Mouse (Mus musculus) liver, embryonic 12.5 days (tissue): ENCODE measurements around the gene Cep112. TPM values are rescaled to one million over a fixed set of nuclear protein-coding genes. Genes with fewer than 3 reads are reported as not detected.
A peak's percentile ranks its signal among the peaks of the same experiment; 100 is the strongest.

Experiments
- ATAC-seq: fragments of 200-750 bp; cut with Nextera tagmentation; 2 replicates; pipeline ENCODE4 v1.8.0; 2017; ENCODE audit warnings: moderate number of reproducible peaks, mild to moderate bottlenecking, moderate library complexity
- H3K27ac ChIP-seq: fragments of 300-500 bp; sonication (generic); 2 replicates; pipeline ENCODE4 v1.5.1; 2016; ENCODE audit warnings: mild to moderate bottlenecking
- H3K27me3 ChIP-seq: fragments of 300-500 bp; sonication (generic); replicated peaks from 2 replicates; pipeline ENCODE4 v1.6.1; 2016; ENCODE audit warnings: mild to moderate bottlenecking, moderate library complexity
- H3K36me3 ChIP-seq: fragments of 300-500 bp; sonication (generic); 2 replicates; pipeline ENCODE4 v1.6.1; 2016; ENCODE audit warnings: mild to moderate bottlenecking, moderate library complexity
- H3K4me1 ChIP-seq: fragments of 300-500 bp; sonication (generic); 2 replicates; pipeline ENCODE4 v1.6.1; 2016
- H3K4me2 ChIP-seq: fragments of 300-500 bp; sonication (generic); 2 replicates; pipeline ENCODE4 v1.6.1; 2016; ENCODE audit warnings: mild to moderate bottlenecking, moderate library complexity
- H3K4me3 ChIP-seq: fragments of 300-500 bp; sonication (generic); 2 replicates; pipeline ENCODE4 v1.5.1; 2016; ENCODE audit warnings: mild to moderate bottlenecking, moderate library complexity
- H3K9ac ChIP-seq: fragments of 300-500 bp; sonication (generic); 2 replicates; pipeline ENCODE4 v1.6.1; 2016; ENCODE audit warnings: mild to moderate bottlenecking, moderate library complexity
- H3K9me3 ChIP-seq: fragments of 300-500 bp; sonication (generic); replicated peaks from 2 replicates; pipeline ENCODE4 v1.6.1; 2016; ENCODE audit warnings: mild to moderate bottlenecking, moderate library complexity
- WGBS: fragments of 180-500 bp; shearing (Covaris S2); methylation state at CpG from one replicate; pipeline ENCODE4 v1.1.7; 2016; ENCODE audit not compliant: insufficient replicate concordance; 5-methylcytosine and 5-hydroxymethylcytosine counted together
- polyA plus RNA-seq: library from polyadenylated mRNA; unstranded; fragments of >200 nt; fragmentation: Nextera tagmentation; extraction: Ambion mirVana; gene quantifications from 2 replicates; pipeline ENCODE4 v1.2.1, GENCODE M21; 2016

The Cep112 gene
- polyA plus RNA-seq: 2.7 and 2.8 TPM in 2 replicates

DNA sequence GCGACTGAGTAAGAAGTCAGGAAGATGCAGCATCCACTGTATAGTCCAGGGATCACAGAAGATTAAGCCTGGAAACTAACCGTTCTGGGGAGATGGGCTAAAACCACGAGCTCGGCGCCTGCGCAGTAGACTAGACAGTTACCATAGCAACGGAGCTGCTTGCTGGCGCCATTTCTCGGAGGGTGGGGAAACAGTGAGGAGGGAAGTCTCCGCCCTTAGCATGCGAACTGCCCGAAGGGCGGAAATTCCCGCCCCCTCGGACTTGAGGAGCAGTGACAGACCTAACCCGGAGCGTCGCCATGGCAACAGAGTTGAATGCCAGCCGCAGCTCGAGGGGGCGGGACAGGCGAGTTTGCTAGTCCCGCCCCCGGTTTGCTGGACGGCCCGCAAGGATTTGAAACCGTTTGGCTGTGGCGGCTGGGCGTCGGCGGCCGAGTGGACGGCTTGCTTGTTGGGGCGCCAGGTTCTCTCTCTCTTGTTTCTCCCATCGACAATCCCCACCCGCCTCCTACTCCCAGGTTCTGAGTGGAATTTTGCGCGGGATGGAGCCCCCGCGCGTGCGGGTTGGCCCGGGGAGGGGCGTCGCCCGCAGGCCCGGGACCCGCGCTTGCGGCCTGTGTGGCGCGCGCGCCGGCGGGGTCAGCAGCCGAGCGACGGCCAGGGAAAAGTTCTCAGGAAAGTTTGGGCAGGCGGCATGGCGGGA is at the start of gene Cep112:
TSS of gene Cep112 (plus strand) at position 304 of the 703 bp plus-strand sequence.
- peak; percentile 95 for ATAC-seq
- Histone ChIP-seq H3K27me3 (peaks cover 43% of the 10 kb centered on the region), H3K9ac (peak within 1 kb of the TSS; percentile 75), H3K4me1 (peaks cover 18% of the 10 kb centered on the region; the same call in 1 of the 2 replicates), H3K36me3 (no peaks in the 10 kb centered on the region), H3K4me3 (peak within 1 kb of the TSS; percentile 66), H3K4me2 (peak within 1 kb of the TSS; percentile 90), H3K9me3 (no peaks in the 10 kb centered on the region), H3K27ac (no peak within 1 kb of the TSS)
- WGBS: under 1% methylated on average over 61 of the region's 61 CpGs

GRCm38 (mm10) chr11:108376815-108377214 is 48.2 kb upstream of the Cep112 start:
- H3K27me3 ChIP-seq: peaks cover 9% of the 10 kb centered on the region; the same call in 1 of the 2 replicates
- no peak overlapping the region for H3K9ac ChIP-seq
- no peak for ATAC-seq
- WGBS: 59% methylated on average over 7 of the region's 7 CpGs
- no peak overlapping the region for H3K27ac ChIP-seq
- no peak overlapping the region for H3K4me2 ChIP-seq
- no peak overlapping the region for H3K4me3 ChIP-seq
- H3K4me1 ChIP-seq: no peaks in the 10 kb centered on the region
- no peaks in the 10 kb centered on the region for H3K9me3 ChIP-seq
- H3K36me3 ChIP-seq: no peaks in the 10 kb centered on the region

- Histone ChIP-seq H3K9me3 (no peaks in the 10 kb centered on the region), H3K9ac (no peak overlapping the region), H3K4me2 (no peak overlapping the region), H3K27me3 (peaks cover 9% of the 10 kb centered on the region; the same call in 1 of the 2 replicates), H3K27ac (no peak overlapping the region), H3K36me3 (no peaks in the 10 kb centered on the region), H3K4me1 (no peaks in the 10 kb centered on the region), H3K4me3 (no peak overlapping the region)
- no peak for ATAC-seq
- WGBS: 33% methylated on average over 19 of the region's 19 CpGs
These were observed 47.2 kb upstream of the Cep112 start for GRCm38 (mm10) chr11:108377680-108378362.

GRCm38 (mm10) chr11:108378363-108378751 is 46.6 kb upstream of the Cep112 start:
- H3K4me2 ChIP-seq: no peak overlapping the region
- H3K27ac ChIP-seq: no peak overlapping the region
- H3K27me3 ChIP-seq: peaks cover 9% of the 10 kb centered on the region; the same call in 1 of the 2 replicates
- H3K9ac ChIP-seq: no peak overlapping the region
- WGBS: 72% methylated on average over 4 of the region's 4 CpGs
- H3K4me3 ChIP-seq: no peak overlapping the region
- no peaks in the 10 kb centered on the region for H3K36me3 ChIP-seq
- H3K9me3 ChIP-seq: no peaks in the 10 kb centered on the region
- no peak for ATAC-seq
- H3K4me1 ChIP-seq: no peaks in the 10 kb centered on the region

- no peak for ATAC-seq
These were observed 42.3 kb upstream of the Cep112 start for GRCm38 (mm10) chr11:108382664-108383063.

DNA sequence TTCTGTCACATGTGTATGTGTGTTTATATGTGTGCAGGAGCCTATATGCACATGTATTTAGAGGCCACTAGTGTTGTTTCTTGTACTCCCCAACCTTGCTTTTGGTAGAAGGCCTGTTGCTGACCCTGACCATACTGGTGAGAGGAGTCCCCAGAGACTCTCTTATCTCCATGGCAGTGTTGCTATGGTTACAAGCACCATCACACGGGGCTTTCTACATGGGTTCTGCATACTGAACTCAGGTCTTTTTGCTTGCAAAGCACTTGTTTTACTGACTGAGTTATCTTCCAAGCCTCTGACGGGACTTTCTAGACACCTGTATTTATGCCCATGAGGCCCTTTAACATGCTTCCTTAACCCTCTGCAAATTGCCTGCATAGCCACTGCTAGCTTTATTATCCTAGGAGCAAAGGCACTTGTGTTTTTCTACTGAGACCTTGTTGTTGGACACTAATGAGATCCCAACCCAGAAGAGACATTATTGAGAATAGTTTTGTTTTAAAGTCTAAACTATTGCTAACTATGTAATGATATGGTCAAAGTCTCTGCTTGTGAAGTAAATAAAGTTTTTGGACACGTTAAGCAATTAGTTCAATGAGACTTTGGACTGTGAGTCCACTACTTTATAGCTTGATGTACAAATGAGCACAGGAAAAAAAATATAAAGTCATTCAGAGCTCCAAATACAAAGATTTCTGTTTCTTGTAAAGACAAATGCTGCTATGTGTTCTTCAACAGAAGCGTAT is 39.9 kb upstream of the Cep112 start:
- Histone ChIP-seq H3K4me1 (peaks cover 4% of the 10 kb centered on the region; the same call in 1 of the 2 replicates), H3K27ac (no peak overlapping the region), H3K27me3 (no peaks in the 10 kb centered on the region), H3K4me2 (no peak overlapping the region), H3K9me3 (no peaks in the 10 kb centered on the region), H3K4me3 (no peak overlapping the region), H3K9ac (no peak overlapping the region), H3K36me3 (no peaks in the 10 kb centered on the region)
- ATAC-seq: no peak
- WGBS: 44% methylated on average over 4 of the region's 4 CpGs

More at GRCm38 (mm10) chr11:108382664-108383063, 42.3 kb upstream of the Cep112 start:
- no peaks in the 10 kb centered on the region for H3K27me3 ChIP-seq
- H3K9me3 ChIP-seq: no peaks in the 10 kb centered on the region
- H3K4me1 ChIP-seq: peaks cover 4% of the 10 kb centered on the region; the same call in 1 of the 2 replicates
- WGBS: 55% methylated on average over 3 of the region's 3 CpGs
- H3K4me3 ChIP-seq: no peak overlapping the region
- H3K27ac ChIP-seq: no peak overlapping the region
- H3K9ac ChIP-seq: no peak overlapping the region
- H3K36me3 ChIP-seq: no peaks in the 10 kb centered on the region
- no peak overlapping the region for H3K4me2 ChIP-seq

DNA sequence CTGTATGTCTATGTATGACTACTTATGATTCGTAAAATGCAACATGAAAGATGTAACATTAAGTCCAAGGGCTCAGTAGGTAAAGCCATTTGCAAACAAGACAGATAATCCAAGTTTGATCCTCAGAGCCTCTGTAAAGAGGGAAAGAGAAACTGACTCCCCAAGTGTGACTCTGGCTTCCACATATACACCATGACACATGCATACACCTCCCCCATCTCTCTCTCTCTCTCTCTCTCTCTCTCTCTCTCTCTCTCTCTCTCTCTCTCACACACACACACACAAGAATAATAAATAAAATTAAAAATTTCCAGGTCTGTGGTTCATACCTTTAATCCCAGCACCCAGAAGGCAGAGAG is 39.3 kb upstream of the Cep112 start:
- Histone ChIP-seq H3K27ac (no peak overlapping the region), H3K9me3 (no peaks in the 10 kb centered on the region), H3K4me2 (no peak overlapping the region), H3K4me1 (peaks cover 4% of the 10 kb centered on the region; the same call in 1 of the 2 replicates), H3K27me3 (no peaks in the 10 kb centered on the region), H3K36me3 (no peaks in the 10 kb centered on the region), H3K4me3 (no peak overlapping the region), H3K9ac (no peak overlapping the region)
- no peak for ATAC-seq
- WGBS: 74% methylated on average over 1 of the region's 1 CpGs

DNA sequence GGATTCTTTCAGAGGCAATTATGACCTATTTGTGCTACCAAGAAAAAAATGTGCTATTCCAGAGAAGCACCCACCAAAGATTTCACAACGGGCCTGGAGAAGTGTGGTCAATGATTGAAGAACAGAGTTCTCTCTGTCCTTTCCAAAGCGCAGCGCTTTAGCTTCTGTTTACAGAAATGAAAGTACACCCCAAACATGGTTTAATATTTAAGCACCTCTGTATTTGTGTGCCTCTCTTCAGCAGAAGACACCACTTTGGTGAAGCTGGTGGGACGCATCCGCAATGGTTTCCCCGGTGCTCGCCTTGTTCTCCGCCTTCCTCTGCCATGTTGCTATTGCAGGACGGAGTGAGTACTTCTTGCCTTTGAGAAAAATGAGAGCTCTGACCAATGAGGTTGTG is 29.9 kb upstream of the Cep112 start:
- no peak for ATAC-seq
- Histone ChIP-seq H3K27ac (no peak overlapping the region), H3K27me3 (no peaks in the 10 kb centered on the region), H3K4me3 (peak overlapping the region; percentile 15; the same call in 1 of the 2 replicates), H3K9me3 (no peaks in the 10 kb centered on the region), H3K36me3 (no peaks in the 10 kb centered on the region), H3K4me1 (no peaks in the 10 kb centered on the region), H3K9ac (no peak overlapping the region), H3K4me2 (no peak overlapping the region)
- 73% methylated on average over 9 of the region's 9 CpGs for WGBS

GRCm38 (mm10) chr11:108396076-108396829 is 28.7 kb upstream of the Cep112 start:
- H3K4me2 ChIP-seq: peak overlapping the region; percentile 31
- 64% methylated on average over 7 of the region's 7 CpGs for WGBS
- no peak overlapping the region for H3K9ac ChIP-seq
- ATAC-seq: no peak
- no peaks in the 10 kb centered on the region for H3K36me3 ChIP-seq
- H3K27ac ChIP-seq: no peak overlapping the region
- H3K27me3 ChIP-seq: no peaks in the 10 kb centered on the region
- no peaks in the 10 kb centered on the region for H3K9me3 ChIP-seq
- H3K4me3 ChIP-seq: no peak overlapping the region
- no peaks in the 10 kb centered on the region for H3K4me1 ChIP-seq

DNA sequence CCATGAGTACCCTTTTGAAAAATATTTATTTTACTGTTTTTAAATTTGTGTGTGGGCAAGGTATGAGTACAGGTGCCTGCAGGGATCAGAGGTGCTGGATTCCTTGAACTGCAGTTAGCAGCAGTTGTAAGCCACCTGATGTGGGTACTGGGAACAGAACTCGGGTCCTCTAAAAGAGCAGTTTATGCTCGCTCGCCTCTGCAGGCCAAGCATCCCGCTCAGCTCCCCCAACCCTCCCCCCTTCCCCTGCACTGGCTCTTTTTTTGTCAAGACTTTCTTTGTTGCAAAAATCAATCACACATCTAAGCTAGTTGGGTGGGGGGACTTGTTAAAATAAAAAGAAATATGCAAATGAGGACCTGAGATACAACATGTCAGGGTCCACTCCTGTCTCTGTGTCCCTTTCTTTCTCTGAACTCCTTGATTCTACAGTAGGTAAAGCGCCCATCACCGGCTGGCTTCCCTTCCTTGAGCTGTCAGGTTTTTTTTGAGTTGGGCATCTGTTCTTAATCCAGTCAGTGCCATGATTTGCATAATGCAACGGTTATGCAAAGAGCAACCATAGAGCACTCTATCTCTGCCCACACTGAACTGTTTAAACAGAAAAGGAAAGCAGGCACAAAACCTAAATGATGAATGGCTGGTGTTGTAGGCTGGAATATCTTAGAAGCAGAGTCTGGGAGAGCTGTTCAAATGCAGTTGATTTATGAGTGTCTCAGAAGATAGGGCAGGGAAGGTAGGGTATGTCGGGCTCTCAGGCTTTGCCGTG is 14.9 kb upstream of the Cep112 start:
- Histone ChIP-seq H3K36me3 (no peaks in the 10 kb centered on the region), H3K27ac (no peak overlapping the region), H3K27me3 (no peaks in the 10 kb centered on the region), H3K4me1 (no peaks in the 10 kb centered on the region), H3K4me3 (no peak overlapping the region), H3K9me3 (no peaks in the 10 kb centered on the region), H3K9ac (no peak overlapping the region), H3K4me2 (no peak overlapping the region)
- 56% methylated on average over 8 of the region's 9 CpGs for WGBS
- ATAC-seq: no peak

DNA sequence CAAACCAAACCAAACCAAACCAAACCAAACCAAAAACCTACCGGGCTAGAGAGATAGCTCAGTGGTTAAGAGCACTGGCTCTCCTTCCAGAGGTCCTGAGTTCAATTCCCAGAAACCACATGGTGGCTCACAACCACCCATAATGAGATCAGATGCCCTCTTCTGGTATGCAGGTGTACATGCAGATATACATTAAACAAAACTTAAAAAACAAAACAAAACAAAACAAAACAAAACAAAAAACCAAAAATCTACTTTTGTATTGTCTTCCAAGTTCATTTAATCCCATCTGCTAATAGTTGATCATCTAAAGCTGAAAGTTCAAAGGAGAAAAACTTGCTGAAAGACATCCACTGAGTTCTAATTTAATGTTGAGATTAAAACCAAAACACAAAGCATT is 8.6 kb upstream of the Cep112 start:
- ATAC-seq: no peak
- no peaks in the 10 kb centered on the region for H3K36me3 ChIP-seq
- H3K4me1 ChIP-seq: no peaks in the 10 kb centered on the region
- no peaks in the 10 kb centered on the region for H3K9me3 ChIP-seq
- H3K27ac ChIP-seq: no peak overlapping the region
- no peak overlapping the region for H3K9ac ChIP-seq
- no peaks in the 10 kb centered on the region for H3K27me3 ChIP-seq
- no peak overlapping the region for H3K4me2 ChIP-seq
- H3K4me3 ChIP-seq: no peak overlapping the region
- WGBS: 81% methylated on average over 1 of the region's 1 CpGs
